Mouse (Mus musculus): Measurements from ENCODE around the gene Agap1. TPM values are rescaled to one million over a fixed set of nuclear protein-coding genes. Genes with fewer than 3 reads are reported as not detected.

Agap1 gene
- polyA plus RNA-seq, 1 experiment, result 31.6 TPM

DNA sequence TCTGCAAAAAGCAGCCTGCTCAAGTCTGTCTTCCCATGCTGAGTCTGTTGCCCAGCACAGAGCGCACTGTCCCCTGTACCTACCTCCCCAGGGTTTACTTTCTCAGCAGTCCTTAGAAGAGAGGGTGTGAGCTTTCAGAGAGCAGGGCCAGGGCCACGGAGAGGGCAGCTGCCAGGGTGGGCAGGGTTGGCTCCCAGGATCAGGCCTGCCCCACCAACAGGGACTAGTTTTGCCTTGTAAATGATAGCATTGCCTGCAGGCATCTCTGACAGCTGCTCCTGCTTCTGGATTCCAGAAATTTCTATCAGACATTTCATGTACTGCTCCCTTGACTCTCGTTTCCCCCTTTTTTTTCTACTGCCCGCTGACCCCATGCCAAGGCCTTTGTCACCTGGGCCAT lies 16.8 kb downstream of the Agap1 start:
- no peak overlapping the region for H3K4me3 ChIP-seq (ENCODE audit: insufficient read depth, low read depth, low read length)
- H3K27ac ChIP-seq (ENCODE audit: insufficient read depth, low read depth, low read length), result 0 out of 2 replicates have a peak overlapping the region, but pooled peaks have one; percentile 11
- DNase-seq, result no peak
- H3K27me3 ChIP-seq (replicated peaks; ENCODE audit: control insufficient read depth, insufficient read depth, low read length), result no peaks in the 10 kb centered on the region
- 40% methylated on average over 4 of the region's 4 CpGs for WGBS
- peaks cover 62% of the 10 kb centered on the region for H3K4me1 ChIP-seq (ENCODE audit: control insufficient read depth, insufficient read depth, low read length)
- H3K36me3 ChIP-seq (ENCODE audit: control insufficient read depth, insufficient read depth, low read length), result no peaks in the 10 kb centered on the region
- no peak for TF ChIP-seq POLR2A (IDR thresholded peaks at IDR 0.05; ENCODE audit: low read depth, low read length)
- TF ChIP-seq CTCF (conservative IDR thresholded peaks at IDR 0.05; ENCODE audit: insufficient read depth, insufficient read length, low read depth, low read length), result no peak

DNA sequence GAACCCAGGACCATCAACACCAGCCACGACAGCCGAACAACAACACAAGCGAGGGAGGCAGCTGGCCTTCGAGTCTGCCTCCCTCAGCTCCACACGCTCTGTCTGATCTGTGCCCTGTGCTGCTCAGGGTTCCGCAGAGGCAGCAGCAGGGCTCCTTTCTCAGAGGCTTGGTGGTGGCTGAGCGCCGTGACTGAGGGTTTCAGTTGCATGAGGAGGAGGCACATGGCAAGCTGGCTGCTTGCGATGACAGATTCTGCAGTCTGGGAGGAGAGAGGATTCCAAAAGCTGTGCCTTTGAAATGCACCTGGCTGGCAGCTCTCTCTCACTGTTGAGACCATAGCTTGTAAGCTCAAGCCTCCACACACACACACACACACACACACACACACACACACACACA lies 17.3 kb downstream of the Agap1 start:
- TF ChIP-seq CTCF (conservative IDR thresholded peaks at IDR 0.05; ENCODE audit: insufficient read depth, insufficient read length, low read depth, low read length) (no peak), POLR2A (IDR thresholded peaks at IDR 0.05; ENCODE audit: low read depth, low read length) (no peak)
- Histone ChIP-seq H3K27ac (ENCODE audit: insufficient read depth, low read depth, low read length) (no peak overlapping the region), H3K4me3 (ENCODE audit: insufficient read depth, low read depth, low read length) (no peak overlapping the region), H3K4me1 (ENCODE audit: control insufficient read depth, insufficient read depth, low read length) (peaks cover 60% of the 10 kb centered on the region), H3K27me3 (replicated peaks; ENCODE audit: control insufficient read depth, insufficient read depth, low read length) (no peaks in the 10 kb centered on the region), H3K36me3 (ENCODE audit: control insufficient read depth, insufficient read depth, low read length) (no peaks in the 10 kb centered on the region)
- no peak for DNase-seq
- 51% methylated on average over 9 of the region's 9 CpGs for WGBS

DNA sequence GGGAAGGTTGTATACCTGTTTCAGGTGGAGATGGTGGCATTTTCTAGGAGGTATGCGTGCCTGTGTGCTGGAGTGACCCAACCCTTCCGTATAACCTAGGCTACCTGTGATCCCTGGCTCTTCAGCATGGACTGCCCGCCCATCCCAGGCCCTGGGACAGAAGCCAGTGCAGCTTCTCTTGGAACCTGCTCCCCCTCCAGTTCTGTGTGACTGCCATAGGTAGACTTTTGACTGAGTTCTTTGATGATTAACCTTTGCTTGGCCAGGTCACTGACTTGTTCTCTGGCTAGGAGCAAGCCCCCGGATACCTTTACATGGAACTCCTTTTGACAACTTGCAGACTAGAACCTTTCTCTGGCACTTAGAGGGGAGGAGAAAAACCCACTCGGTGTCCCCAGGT lies 19.3 kb downstream of the Agap1 start:
- Histone ChIP-seq H3K27me3 (replicated peaks; ENCODE audit: control insufficient read depth, insufficient read depth, low read length) (no peaks in the 10 kb centered on the region), H3K4me1 (ENCODE audit: control insufficient read depth, insufficient read depth, low read length) (peaks cover 62% of the 10 kb centered on the region), H3K4me3 (ENCODE audit: insufficient read depth, low read depth, low read length) (no peak overlapping the region), H3K27ac (ENCODE audit: insufficient read depth, low read depth, low read length) (peak overlapping the region; percentile 81), H3K36me3 (ENCODE audit: control insufficient read depth, insufficient read depth, low read length) (no peaks in the 10 kb centered on the region)
- WGBS, result 41% methylated on average over 5 of the region's 5 CpGs
- TF ChIP-seq POLR2A (IDR thresholded peaks at IDR 0.05; ENCODE audit: low read depth, low read length) (no peak), CTCF (conservative IDR thresholded peaks at IDR 0.05; ENCODE audit: insufficient read depth, insufficient read length, low read depth, low read length) (no peak)
- peak; percentile 93 for DNase-seq

DNA sequence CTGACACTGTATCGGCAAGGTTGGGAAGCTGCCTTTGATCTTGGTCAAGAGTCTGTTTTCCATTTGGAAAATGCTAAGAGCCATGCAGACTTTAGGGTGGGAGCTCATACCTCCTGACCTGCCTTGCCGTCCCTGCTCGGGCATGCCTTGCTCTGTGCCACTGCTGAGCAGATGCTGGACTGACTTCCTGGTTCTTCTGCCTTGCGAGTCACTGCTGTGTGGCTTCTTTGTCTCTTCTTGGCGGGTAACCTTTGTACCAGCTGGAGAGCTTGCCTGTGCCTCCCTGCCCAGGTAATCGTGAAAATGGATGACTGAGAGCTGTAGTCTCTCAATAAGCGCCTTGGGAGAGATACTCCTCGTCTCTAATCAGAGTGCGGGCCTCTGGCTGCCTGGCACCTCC lies 20.2 kb downstream of the Agap1 start:
- Histone ChIP-seq H3K4me3 (ENCODE audit: insufficient read depth, low read depth, low read length) (peak overlapping the region; percentile 38; the same call in 1 of the 2 replicates), H3K36me3 (ENCODE audit: control insufficient read depth, insufficient read depth, low read length) (no peaks in the 10 kb centered on the region), H3K27me3 (replicated peaks; ENCODE audit: control insufficient read depth, insufficient read depth, low read length) (no peaks in the 10 kb centered on the region), H3K4me1 (ENCODE audit: control insufficient read depth, insufficient read depth, low read length) (peaks cover 65% of the 10 kb centered on the region), H3K27ac (ENCODE audit: insufficient read depth, low read depth, low read length) (peak overlapping the region; percentile 81)
- no peak for TF ChIP-seq POLR2A (IDR thresholded peaks at IDR 0.05; ENCODE audit: low read depth, low read length)
- TF ChIP-seq CTCF (conservative IDR thresholded peaks at IDR 0.05; ENCODE audit: insufficient read depth, insufficient read length, low read depth, low read length), result no peak
- peak; percentile 85 for DNase-seq
- 42% methylated on average over 9 of the region's 9 CpGs for WGBS

DNA sequence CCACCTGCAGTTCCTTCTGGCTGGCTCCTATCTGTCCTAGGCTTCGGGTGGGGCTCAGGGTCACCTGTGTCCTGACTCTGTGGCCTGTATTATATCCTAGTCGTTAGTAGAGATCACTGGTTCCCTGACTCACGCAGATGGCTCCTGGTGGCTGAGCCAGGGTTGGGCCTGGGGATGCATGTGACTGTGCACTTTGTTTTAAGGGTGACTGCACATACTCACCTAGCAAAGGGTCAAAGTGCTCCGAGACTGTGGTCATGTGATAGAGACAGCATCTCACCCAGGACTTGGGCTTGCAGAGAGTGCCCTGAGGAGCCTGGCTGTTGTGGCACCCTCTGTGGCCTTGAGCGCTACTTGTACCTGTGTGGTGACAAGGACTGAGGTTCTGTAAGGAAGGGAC lies 22.4 kb downstream of the Agap1 start:
- peak overlapping the region; percentile 81 for H3K27ac ChIP-seq (ENCODE audit: insufficient read depth, low read depth, low read length)

DNA sequence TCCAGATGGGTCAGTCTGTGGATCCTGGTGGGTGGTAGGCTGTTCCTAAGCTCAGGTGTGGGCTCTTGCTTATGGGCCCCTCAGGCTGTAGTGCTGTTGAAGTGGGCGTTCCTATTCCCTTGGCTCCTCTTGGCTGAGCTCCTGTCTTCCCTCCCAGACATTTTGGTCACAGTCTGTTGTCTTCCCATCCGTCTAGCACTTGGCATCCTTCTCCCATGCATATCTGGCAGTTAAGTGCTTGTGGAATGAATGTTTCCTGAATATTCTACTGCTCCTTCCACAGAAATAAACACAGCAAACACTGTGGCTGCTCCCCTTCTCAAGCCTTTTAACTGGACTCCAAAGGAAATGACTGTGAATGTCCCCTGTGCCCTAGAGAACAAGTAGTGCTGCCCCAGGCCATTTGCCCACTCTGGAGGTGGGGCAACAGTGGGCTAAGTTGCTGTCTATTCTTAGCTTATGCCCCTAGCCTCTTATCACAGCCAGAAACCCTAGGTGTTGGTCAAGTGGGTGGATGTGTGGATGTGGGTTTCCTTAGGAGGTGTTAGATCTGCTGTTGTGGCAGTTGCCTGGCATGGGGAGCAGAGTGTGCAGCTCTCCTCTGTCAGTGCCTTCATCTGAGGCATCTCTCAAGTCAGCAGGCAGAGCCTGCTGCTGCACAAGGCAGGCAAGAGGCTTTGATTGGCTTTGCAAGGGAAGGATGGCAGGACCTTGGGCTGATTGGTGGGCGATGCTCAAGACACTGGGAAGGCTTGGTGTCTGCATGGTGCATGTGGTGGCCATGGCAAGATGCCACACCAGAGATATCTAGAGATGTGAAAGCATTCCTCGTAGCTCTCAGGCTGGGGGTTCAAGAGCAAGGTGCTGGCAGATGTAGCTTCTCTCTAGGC lies 24.2 kb downstream of the Agap1 start:
- H3K4me1 ChIP-seq (ENCODE audit: control insufficient read depth, insufficient read depth, low read length), result peaks cover 51% of the 10 kb centered on the region
- H3K27me3 ChIP-seq (replicated peaks; ENCODE audit: control insufficient read depth, insufficient read depth, low read length), result no peaks in the 10 kb centered on the region
- H3K27ac ChIP-seq (ENCODE audit: insufficient read depth, low read depth, low read length), result peak overlapping the region; percentile 72; the same call in 1 of the 2 replicates
- DNase-seq, result no peak
- 62% methylated on average over 4 of the region's 4 CpGs for WGBS
- no peaks in the 10 kb centered on the region for H3K36me3 ChIP-seq (ENCODE audit: control insufficient read depth, insufficient read depth, low read length)
- TF ChIP-seq CTCF (conservative IDR thresholded peaks at IDR 0.05; ENCODE audit: insufficient read depth, insufficient read length, low read depth, low read length), result no peak
- TF ChIP-seq POLR2A (IDR thresholded peaks at IDR 0.05; ENCODE audit: low read depth, low read length), result no peak
- H3K4me3 ChIP-seq (ENCODE audit: insufficient read depth, low read depth, low read length), result no peak overlapping the region

More for the DNA sequence above, 22.4 kb downstream of the Agap1 start:
- Histone ChIP-seq H3K36me3 (ENCODE audit: control insufficient read depth, insufficient read depth, low read length) (no peaks in the 10 kb centered on the region), H3K4me3 (ENCODE audit: insufficient read depth, low read depth, low read length) (no peak overlapping the region), H3K4me1 (ENCODE audit: control insufficient read depth, insufficient read depth, low read length) (peaks cover 63% of the 10 kb centered on the region), H3K27me3 (replicated peaks; ENCODE audit: control insufficient read depth, insufficient read depth, low read length) (no peaks in the 10 kb centered on the region)
- WGBS, result 46% methylated on average over 5 of the region's 5 CpGs
- TF ChIP-seq CTCF (conservative IDR thresholded peaks at IDR 0.05; ENCODE audit: insufficient read depth, insufficient read length, low read depth, low read length) (no peak), POLR2A (IDR thresholded peaks at IDR 0.05; ENCODE audit: low read depth, low read length) (no peak)
- peak; percentile 94 for DNase-seq

DNA sequence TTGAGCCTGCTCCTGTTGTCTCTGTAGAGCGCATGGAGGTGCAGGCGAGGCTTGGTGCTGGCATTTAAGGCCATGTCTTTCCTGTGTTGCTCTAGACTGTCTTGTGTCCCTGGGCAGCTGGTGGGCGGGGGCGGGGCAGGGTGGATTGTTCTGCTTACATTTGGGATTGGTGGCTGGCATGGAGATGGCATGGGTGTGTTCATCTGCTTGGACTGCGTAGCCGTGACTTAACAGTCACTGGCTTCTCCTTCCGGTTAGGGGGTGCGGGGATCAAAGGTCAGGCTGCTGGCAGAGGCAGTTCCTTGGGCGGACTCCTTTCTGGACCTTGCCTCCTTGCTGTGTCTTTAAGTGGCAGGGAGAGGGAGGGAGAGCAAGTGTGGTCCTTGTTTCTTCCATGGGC lies 26.5 kb downstream of the Agap1 start:
- TF ChIP-seq POLR2A (IDR thresholded peaks at IDR 0.05; ENCODE audit: low read depth, low read length), result no peak
- TF ChIP-seq CTCF (conservative IDR thresholded peaks at IDR 0.05; ENCODE audit: insufficient read depth, insufficient read length, low read depth, low read length), result no peak
- peak; percentile 95 for DNase-seq
- H3K4me1 ChIP-seq (ENCODE audit: control insufficient read depth, insufficient read depth, low read length), result peaks cover 42% of the 10 kb centered on the region
- no peaks in the 10 kb centered on the region for H3K27me3 ChIP-seq (replicated peaks; ENCODE audit: control insufficient read depth, insufficient read depth, low read length)
- no peaks in the 10 kb centered on the region for H3K36me3 ChIP-seq (ENCODE audit: control insufficient read depth, insufficient read depth, low read length)
- H3K27ac ChIP-seq (ENCODE audit: insufficient read depth, low read depth, low read length), result peak overlapping the region; percentile 80
- WGBS, result 46% methylated on average over 9 of the region's 9 CpGs
- no peak overlapping the region for H3K4me3 ChIP-seq (ENCODE audit: insufficient read depth, low read depth, low read length)

Data from kidney, adult 2 months (tissue).